ENCODE assay signal across 21 mouse cellular contexts in the genomic region with DNA sequence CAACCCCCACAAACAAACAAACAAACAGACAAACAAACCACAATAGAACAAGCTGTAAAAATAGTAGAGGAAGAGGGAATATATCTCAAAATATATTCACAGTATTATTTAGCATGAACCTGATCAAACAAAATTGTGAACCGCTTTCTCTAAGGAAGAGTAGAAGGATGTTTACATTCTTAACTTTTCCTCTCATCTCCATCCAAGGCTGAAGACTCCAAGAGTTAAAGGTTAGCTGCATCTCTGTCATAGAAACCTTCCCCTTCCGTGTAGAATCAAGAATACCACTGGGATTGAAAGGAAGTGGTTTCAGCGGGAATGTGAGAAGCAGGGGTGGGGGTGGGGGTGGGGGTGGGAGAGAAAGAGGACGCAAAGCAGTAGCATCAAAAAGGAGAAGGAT.
"Had no signal": no experiment of that assay in that cellular context is flagged by ENCODE, and none has a peak within 500 bp of the region (broad histone marks: within the 10 kb centered on the region; RNA-seq: fewer than 3 reads in every experiment).

No protein-coding gene starts in this region.

- H3K9ac ChIP-seq: forebrain, postnatal 0 days; hindbrain, embryonic 12.5 days; hindbrain, embryonic 14.5 days; intestine, embryonic 15.5 days; limb, embryonic 12.5 days had no signal

- DNase-seq: forebrain, postnatal 0 days; heart, adult 11 months; heart, adult 2 months; heart, postnatal 4 days; kidney, adult 18-20 months; kidney, adult 8-10 months; kidney, postnatal 10 days; kidney, postnatal 25 days; kidney, postnatal 4 days had no signal

- H3K27me3 ChIP-seq: hindbrain, embryonic 12.5 days; intestine, embryonic 15.5 days; limb, embryonic 12.5 days had no signal

- H3K4me3 ChIP-seq: heart, adult 2 months; hindbrain, embryonic 10.5 days; hindbrain, embryonic 12.5 days; intestine, embryonic 15.5 days; layer of hippocampus, adult 2 months; left cerebral cortex, adult 2 months; limb, embryonic 10.5 days; limb, embryonic 12.5 days had no signal

- ATAC-seq: forebrain, postnatal 0 days; hindbrain, embryonic 16.5 days; inflammation-experienced regulatory T-cells, adult 6 months; intestine, embryonic 15.5 days; intestine, postnatal 0 days had no signal

- H3K9me3 ChIP-seq: intestine, embryonic 15.5 days; limb, embryonic 10.5 days had no signal

- H3K4me1 ChIP-seq: hindbrain, embryonic 10.5 days; hindbrain, embryonic 12.5 days; intestine, embryonic 15.5 days; limb, embryonic 10.5 days; limb, embryonic 12.5 days had no signal

- H3K4me2 ChIP-seq: heart, embryonic 11.5 days; hindbrain, embryonic 12.5 days; hindbrain, embryonic 14.5 days; intestine, embryonic 15.5 days; limb, embryonic 12.5 days had no signal

- H3K36me3 ChIP-seq: hindbrain, embryonic 10.5 days; hindbrain, embryonic 12.5 days; intestine, embryonic 15.5 days; limb, embryonic 10.5 days; limb, embryonic 12.5 days had no signal

- H3K27ac ChIP-seq: heart, adult 2 months; hindbrain, embryonic 10.5 days; hindbrain, embryonic 12.5 days; hindbrain, embryonic 14.5 days; intestine, embryonic 15.5 days; layer of hippocampus, adult 2 months; left cerebral cortex, adult 2 months; limb, embryonic 10.5 days; limb, embryonic 12.5 days had no signal
